Mouse (Mus musculus) heart, postnatal 36 days (tissue): ENCODE data around the gene Trub1. TPM values are rescaled to one million over a fixed set of nuclear protein-coding genes. Genes with fewer than 3 reads are reported as not detected.

Experiments used
- DNase-seq, 2 experiments: peaks; one replicate each; pipeline ENCODE4 v3.0.0; 2021 to 2022
- intact Hi-C: fragments of 180-260 bp; cut with DNase I; formaldehyde crosslinking; loops from one replicate; pipeline ENCODE4 v1.15.1; 2025
- total RNA-seq, 2 experiments: library from RNA; stranded (reverse); gene quantifications; 2 replicates each; pipeline ENCODE4 v1.2.3; 2021

The Trub1 gene
- total RNA-seq, 2 experiments from 2014 or later: 4.6 to 7.9 TPM

DNA sequence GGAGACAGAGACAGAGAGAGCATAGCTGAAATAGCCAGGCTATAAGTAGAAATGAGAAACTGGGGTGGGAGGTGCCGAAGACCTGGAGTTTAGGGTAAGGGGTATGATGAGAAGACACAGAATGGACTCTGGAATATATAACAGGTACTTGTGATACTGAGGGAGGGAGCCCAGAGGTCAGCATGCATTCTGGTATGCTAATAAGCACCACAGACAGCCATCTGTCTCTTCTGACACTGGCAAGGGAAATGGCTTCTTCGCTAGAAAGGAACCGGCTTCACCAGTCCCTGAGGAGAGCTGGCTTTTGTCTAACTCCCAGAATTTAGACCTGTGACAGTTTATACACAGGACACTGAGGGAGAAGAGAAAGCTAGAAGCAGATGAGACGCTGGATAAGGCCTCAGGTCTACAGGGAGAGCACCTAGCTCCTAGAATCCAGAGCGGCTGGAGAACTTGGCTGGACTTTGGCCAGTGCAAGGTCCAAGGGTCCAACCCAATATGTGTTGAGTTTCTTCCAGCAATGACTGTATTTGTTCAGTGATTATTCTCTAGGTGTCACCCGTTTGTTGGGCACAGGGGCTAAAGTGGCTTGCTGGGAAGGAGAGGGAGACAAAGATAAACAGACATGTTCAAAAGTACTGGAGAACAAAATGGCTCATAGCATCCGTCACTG, 84.9 kb downstream of the Trub1 start:
- intact Hi-C loops: no loop called here
- DNase-seq: no peak

DNA sequence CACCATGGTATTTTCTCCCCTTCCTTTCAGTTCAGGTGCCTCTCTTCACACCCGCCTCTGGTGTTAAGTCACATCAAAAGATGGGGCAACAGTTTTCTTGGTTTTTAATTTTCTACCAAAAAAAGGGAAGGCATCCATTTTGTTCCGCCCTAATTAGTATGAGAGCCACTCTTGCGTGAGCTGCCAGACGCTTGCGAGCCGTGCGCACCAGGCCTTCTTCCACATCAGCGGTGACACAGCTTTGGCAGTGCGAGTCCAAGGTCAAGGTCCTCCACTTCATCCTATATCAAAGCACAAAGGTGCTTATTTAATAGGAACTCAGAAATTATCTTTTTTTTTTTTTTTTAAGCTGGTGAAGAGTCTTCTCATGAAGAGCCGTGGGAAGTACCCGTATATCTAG, 87.4 kb downstream of the Trub1 start:
- DNase-seq: no peak
- intact Hi-C loops: no loop called here

Other genes with a start within 250 kb of the Trub1 start
- 100 to 1,000 TPM; 423 to 468 TPM for gene Ablim1, start 138.0 kb upstream of the Trub1 start, total RNA-seq
- gene Fam160b1, start 92.2 kb upstream of the Trub1 start, total RNA-seq: 10 to 100 TPM; 11.5 to 11.6 TPM
- gene Atrnl1, start 158.1 kb downstream of the Trub1 start, total RNA-seq: 10 to 100 TPM; 15.4 to 15.8 TPM